Mouse (Mus musculus) ES-CJ7 (cell line): ENCODE data around the gene Ccdc9b.
A peak's percentile ranks its signal among the peaks of the same experiment; 100 is the strongest.

Experiments
- DNase-seq: peaks from one replicate; pipeline ENCODE4 v3.0.0; 2011; ENCODE audit warnings: low read depth, low spot score

Ccdc9b gene

GRCm38 (mm10) chr2:118713631-118714030, 48.8 kb downstream of the Ccdc9b start:
- no peak for DNase-seq

GRCm38 (mm10) chr2:118711038-118711494, 51.4 kb downstream of the Ccdc9b start:
- peak; percentile 31 for DNase-seq

GRCm38 (mm10) chr2:118709655-118710221, 52.7 kb downstream of the Ccdc9b start:
- no peak for DNase-seq

- DNase-seq = no peak
Measured at GRCm38 (mm10) chr2:118708472-118708871, 54.0 kb downstream of the Ccdc9b start.

- no peak for DNase-seq
Measured at GRCm38 (mm10) chr2:118706436-118706835, 56.0 kb downstream of the Ccdc9b start.
